Mouse (Mus musculus): ENCODE data around the gene Tgm4. TPM values are rescaled to one million over a fixed set of nuclear protein-coding genes. Genes with fewer than 3 reads are reported as not detected.

Tgm4 gene
- total RNA-seq, 1 experiment: 0.22 TPM

- Histone ChIP-seq H3K27ac (ENCODE audit: insufficient read depth, low read depth, low read length, poor library complexity, severe bottlenecking) (no peak overlapping the region), H3K9ac (ENCODE audit: insufficient read depth, low read depth, low read length, poor library complexity, severe bottlenecking) (no peak overlapping the region), H3K4me1 (ENCODE audit: control insufficient read depth in 2 of 2, insufficient read depth in 2 of 2, low read length in 2 of 2, poor library complexity in 1 of 2) (no peaks in the 10 kb centered on the region), H3K4me3 (ENCODE audit: insufficient read depth in 1 of 2, low read depth in 1 of 2, low read length in 2 of 2, poor library complexity in 1 of 2, severe bottlenecking in 1 of 2) (no peak overlapping the region), H3K9me3 (ENCODE audit: control insufficient read depth, insufficient read depth, low read depth, low read length) (no peaks in the 10 kb centered on the region), H3K36me3 (ENCODE audit: control insufficient read depth, insufficient read depth, low read length, poor library complexity, severe bottlenecking) (no peaks in the 10 kb centered on the region)
- in situ Hi-C loops (cut with MboI; ENCODE audit: low sequenced_read_pairs in 2 of 2, unreplicated experiment in 2 of 2): no loop called here
- DNase-seq (ENCODE audit: low read depth, low spot score): no peak
- no peak for TF ChIP-seq HCFC1 (IDR thresholded peaks at IDR 0.05; ENCODE audit: borderline replicate concordance, insufficient read depth, low read length)
Measured at GRCm38 (mm10) chr9:123031496-123032246, 2.9 kb upstream of the Tgm4 start.

GRCm38 (mm10) chr9:123047665-123048064, 13.1 kb downstream of the Tgm4 start:
- H3K27ac ChIP-seq (ENCODE audit: insufficient read depth, low read depth, low read length, poor library complexity, severe bottlenecking): no peak overlapping the region
- no peak overlapping the region for H3K4me3 ChIP-seq (ENCODE audit: insufficient read depth in 1 of 2, low read depth in 1 of 2, low read length in 2 of 2, poor library complexity in 1 of 2, severe bottlenecking in 1 of 2)
- H3K36me3 ChIP-seq (ENCODE audit: control insufficient read depth, insufficient read depth, low read length, poor library complexity, severe bottlenecking): no peaks in the 10 kb centered on the region
- no peak overlapping the region for H3K9ac ChIP-seq (ENCODE audit: insufficient read depth, low read depth, low read length, poor library complexity, severe bottlenecking)
- DNase-seq (ENCODE audit: low read depth, low spot score): no peak
- H3K4me1 ChIP-seq (ENCODE audit: control insufficient read depth in 2 of 2, insufficient read depth in 2 of 2, low read length in 2 of 2, poor library complexity in 1 of 2): no peaks in the 10 kb centered on the region
- in situ Hi-C loops (cut with MboI; ENCODE audit: low sequenced_read_pairs in 2 of 2, unreplicated experiment in 2 of 2): no loop called here
- TF ChIP-seq ZC3H11A (IDR thresholded peaks at IDR 0.05; ENCODE audit: borderline replicate concordance, low read depth, low read length): no peak
- TF ChIP-seq HCFC1 (IDR thresholded peaks at IDR 0.05; ENCODE audit: borderline replicate concordance, insufficient read depth, low read length): no peak
- TF ChIP-seq ZNF384 (IDR thresholded peaks at IDR 0.05; ENCODE audit: low read depth, low read length): no peak
- no peak for TF ChIP-seq MAFK (IDR thresholded peaks at IDR 0.05; ENCODE audit: insufficient read depth, low read depth, low read length)
- no peak for TF ChIP-seq CHD2 (IDR thresholded peaks at IDR 0.05; ENCODE audit: low read depth, low read length)
- no peaks in the 10 kb centered on the region for H3K9me3 ChIP-seq (ENCODE audit: control insufficient read depth, insufficient read depth, low read depth, low read length)

- Histone ChIP-seq H3K27ac (ENCODE audit: insufficient read depth, low read depth, low read length, poor library complexity, severe bottlenecking) (no peak overlapping the region), H3K36me3 (ENCODE audit: control insufficient read depth, insufficient read depth, low read length, poor library complexity, severe bottlenecking) (no peaks in the 10 kb centered on the region), H3K9me3 (ENCODE audit: control insufficient read depth, insufficient read depth, low read depth, low read length) (no peaks in the 10 kb centered on the region), H3K4me3 (ENCODE audit: insufficient read depth in 1 of 2, low read depth in 1 of 2, low read length in 2 of 2, poor library complexity in 1 of 2, severe bottlenecking in 1 of 2) (no peak overlapping the region), H3K9ac (ENCODE audit: insufficient read depth, low read depth, low read length, poor library complexity, severe bottlenecking) (no peak overlapping the region), H3K4me1 (ENCODE audit: control insufficient read depth in 2 of 2, insufficient read depth in 2 of 2, low read length in 2 of 2, poor library complexity in 1 of 2) (no peaks in the 10 kb centered on the region)
- in situ Hi-C loops (cut with MboI; ENCODE audit: low sequenced_read_pairs in 2 of 2, unreplicated experiment in 2 of 2): no loop called here
- TF ChIP-seq CHD2 (IDR thresholded peaks at IDR 0.05; ENCODE audit: low read depth, low read length) (no peak), ZNF384 (IDR thresholded peaks at IDR 0.05; ENCODE audit: low read depth, low read length) (no peak), ZC3H11A (IDR thresholded peaks at IDR 0.05; ENCODE audit: borderline replicate concordance, low read depth, low read length) (no peak), MAFK (IDR thresholded peaks at IDR 0.05; ENCODE audit: insufficient read depth, low read depth, low read length) (0 out of 2 replicates have a peak, but pooled peaks have one; percentile 56)
- no peak for DNase-seq (ENCODE audit: low read depth, low spot score)
Measured at GRCm38 (mm10) chr9:123058724-123059292, 24.3 kb downstream of the Tgm4 start.

- Histone ChIP-seq H3K9ac (ENCODE audit: insufficient read depth, low read depth, low read length, poor library complexity, severe bottlenecking) (no peak overlapping the region), H3K9me3 (ENCODE audit: control insufficient read depth, insufficient read depth, low read depth, low read length) (no peaks in the 10 kb centered on the region), H3K4me3 (ENCODE audit: insufficient read depth in 1 of 2, low read depth in 1 of 2, low read length in 2 of 2, poor library complexity in 1 of 2, severe bottlenecking in 1 of 2) (no peak overlapping the region), H3K36me3 (ENCODE audit: control insufficient read depth, insufficient read depth, low read length, poor library complexity, severe bottlenecking) (no peaks in the 10 kb centered on the region), H3K4me1 (ENCODE audit: control insufficient read depth in 2 of 2, insufficient read depth in 2 of 2, low read length in 2 of 2, poor library complexity in 1 of 2) (no peaks in the 10 kb centered on the region), H3K27ac (ENCODE audit: insufficient read depth, low read depth, low read length, poor library complexity, severe bottlenecking) (no peak overlapping the region)
- DNase-seq (ENCODE audit: low read depth, low spot score): no peak
- TF ChIP-seq HCFC1 (IDR thresholded peaks at IDR 0.05; ENCODE audit: borderline replicate concordance, insufficient read depth, low read length): no peak
- no peak for TF ChIP-seq CHD2 (IDR thresholded peaks at IDR 0.05; ENCODE audit: low read depth, low read length)
- no peak for TF ChIP-seq MAFK (IDR thresholded peaks at IDR 0.05; ENCODE audit: insufficient read depth, low read depth, low read length)
- TF ChIP-seq ZNF384 (IDR thresholded peaks at IDR 0.05; ENCODE audit: low read depth, low read length): no peak
- TF ChIP-seq ZC3H11A (IDR thresholded peaks at IDR 0.05; ENCODE audit: borderline replicate concordance, low read depth, low read length): no peak
- in situ Hi-C loops (cut with MboI; ENCODE audit: low sequenced_read_pairs in 2 of 2, unreplicated experiment in 2 of 2): no loop called here
Measured at GRCm38 (mm10) chr9:123060172-123060571, 25.6 kb downstream of the Tgm4 start.
